Mouse (Mus musculus) kidney, postnatal 0 days (tissue): ENCODE measurements around the gene Prol1. TPM values are rescaled to one million over a fixed set of nuclear protein-coding genes. Genes with fewer than 3 reads are reported as not detected.
"Not testable (repeated sequence)": the region's sequence is repeated elsewhere in the genome, so short reads cannot be mapped to it uniquely, and the experiment has no call there.

ENCODE experiments used
- ATAC-seq: fragments of 200-750 bp; cut with Nextera tagmentation; replicated peaks from 2 replicates; pipeline ENCODE4 v1.8.0; 2017; ENCODE audit warnings: low read depth, moderate number of reproducible peaks, moderate TSS enrichment, moderate library complexity; ENCODE audit not compliant: low FRiP score
- DNase-seq: peaks from one replicate; pipeline ENCODE4 v3.0.0-alpha.2; 2016; ENCODE audit warnings: low spot score
- H3K27ac ChIP-seq: fragments of 300-500 bp; sonication (generic); 2 replicates; pipeline ENCODE4 v1.5.1; 2014; ENCODE audit warnings: mild to moderate bottlenecking
- H3K27me3 ChIP-seq: fragments of 300-500 bp; sonication (generic); 2 replicates; pipeline ENCODE4 v1.6.1; 2014; ENCODE audit warnings: low read length, mixed read lengths; ENCODE audit not compliant: insufficient read depth
- H3K36me3 ChIP-seq: fragments of 300-500 bp; sonication (generic); 2 replicates; pipeline ENCODE4 v1.6.1; 2014; ENCODE audit warnings: low read length, mixed read lengths; ENCODE audit not compliant: insufficient read depth
- H3K4me1 ChIP-seq: fragments of 300-500 bp; sonication (generic); replicated peaks from 2 replicates; pipeline ENCODE4 v1.6.1; 2014; ENCODE audit warnings: antibody characterized with exemption, low read length, mixed read lengths; ENCODE audit not compliant: insufficient read depth
- H3K4me2 ChIP-seq: fragments of 300-500 bp; sonication (generic); 2 replicates; pipeline ENCODE4 v1.6.1; 2014; ENCODE audit warnings: mild to moderate bottlenecking, low read length, moderate library complexity, mixed read lengths
- H3K4me3 ChIP-seq: fragments of 300-500 bp; sonication (generic); replicated peaks from 2 replicates; pipeline ENCODE4 v1.5.1; 2014; ENCODE audit warnings: low read depth, low read length
- H3K9ac ChIP-seq: fragments of 300-500 bp; sonication (generic); 2 replicates; pipeline ENCODE4 v1.6.1; 2014; ENCODE audit warnings: low read depth, low read length
- H3K9me3 ChIP-seq: fragments of 300-500 bp; sonication (generic); replicated peaks from 2 replicates; pipeline ENCODE4 v1.6.1; 2016; ENCODE audit warnings: low read length, inconsistent platforms, mixed read lengths
- CTCF ChIP-seq: IDR thresholded peaks from 2 replicates; pipeline ENCODE4 v1.5.1; 2016; ENCODE audit warnings: antibody characterized with exemption, low read depth, mild to moderate bottlenecking, moderate library complexity
- WGBS: fragments of 180-500 bp; shearing (Covaris S2); extraction: QIAGEN DNeasy Blood & Tissue Kit; methylation state at CpG from one replicate; pipeline ENCODE4 v1.1.7; 2014; 5-methylcytosine and 5-hydroxymethylcytosine counted together
- polyA plus RNA-seq: library from polyadenylated mRNA; unstranded; fragments of >200 nt; fragmentation: Nextera tagmentation; extraction: Ambion mirVana; gene quantifications from 2 replicates; pipeline ENCODE4 v1.2.1, GENCODE M21; 2015

Gene Prol1
- polyA plus RNA-seq = not detected in 2 replicates

GRCm38 (mm10) chr5:88317012-88317411 is at the start of gene Prol1:
Prol1 (plus strand) TSS chr5:88317312.
- no peak for TF ChIP-seq CTCF
- 98% methylated on average over 1 of the region's 1 CpGs for WGBS
- Histone ChIP-seq H3K4me1 (no peaks in the 10 kb centered on the region), H3K9me3 (no peaks in the 10 kb centered on the region), H3K4me3 (no peak within 1 kb of the TSS), H3K36me3 (no peaks in the 10 kb centered on the region), H3K4me2 (no peak within 1 kb of the TSS), H3K27ac (no peak within 1 kb of the TSS), H3K27me3 (no peaks in the 10 kb centered on the region), H3K9ac (no peak within 1 kb of the TSS)
- DNase-seq (no peak), ATAC-seq (no peak)

- no peak within 1 kb of the TSS for H3K27ac ChIP-seq
- 72% methylated on average over 1 of the region's 1 CpGs for WGBS
- H3K4me1 ChIP-seq = no peaks in the 10 kb centered on the region
- H3K4me3 ChIP-seq = no peak within 1 kb of the TSS
- DNase-seq = no peak
- no peak for TF ChIP-seq CTCF
- H3K4me2 ChIP-seq = no peak within 1 kb of the TSS
- no peaks in the 10 kb centered on the region for H3K27me3 ChIP-seq
- no peak for ATAC-seq
- H3K9ac ChIP-seq = no peak within 1 kb of the TSS
- H3K36me3 ChIP-seq = no peaks in the 10 kb centered on the region
- no peaks in the 10 kb centered on the region for H3K9me3 ChIP-seq
Measured at GRCm38 (mm10) chr5:88268619-88269018, 48.5 kb upstream of the Prol1 start, which contains the start of gene Gm7714. Gm7714 (plus strand) TSS chr5:88268919.

- not testable (repeated sequence) for H3K9me3 ChIP-seq, ATAC-seq, H3K4me3 ChIP-seq, H3K4me1 ChIP-seq, H3K9ac ChIP-seq, H3K27me3 ChIP-seq, H3K27ac ChIP-seq, H3K36me3 ChIP-seq, H3K4me2 ChIP-seq, DNase-seq
- WGBS = 76% methylated on average over 3 of the region's 3 CpGs
Measured at GRCm38 (mm10) chr5:88311307-88311706, 5.8 kb upstream of the Prol1 start.

- not testable (repeated sequence) for H3K27me3 ChIP-seq, ATAC-seq, H3K4me1 ChIP-seq, DNase-seq, H3K4me3 ChIP-seq, H3K9ac ChIP-seq, H3K9me3 ChIP-seq, H3K4me2 ChIP-seq, H3K36me3 ChIP-seq, H3K27ac ChIP-seq
- 58% methylated on average over 2 of the region's 2 CpGs for WGBS
Measured at GRCm38 (mm10) chr5:88348533-88348932, 31.4 kb downstream of the Prol1 start.

- Histone ChIP-seq H3K9me3 (no peaks in the 10 kb centered on the region), H3K36me3 (no peaks in the 10 kb centered on the region), H3K9ac (no peak overlapping the region), H3K4me3 (no peak overlapping the region), H3K4me1 (no peaks in the 10 kb centered on the region), H3K4me2 (no peak overlapping the region), H3K27me3 (no peaks in the 10 kb centered on the region), H3K27ac (no peak overlapping the region)
- 11% methylated on average over 5 of the region's 5 CpGs for WGBS
- DNase-seq = peak; percentile 37
- peak; percentile 86 for TF ChIP-seq CTCF
- ATAC-seq = no peak
Measured at GRCm38 (mm10) chr5:88364768-88365167, 47.7 kb downstream of the Prol1 start.

GRCm38 (mm10) chr5:88366886-88367285 is 49.8 kb downstream of the Prol1 start:
- no peak for DNase-seq
- no peak overlapping the region for H3K4me2 ChIP-seq
- H3K4me3 ChIP-seq = no peak overlapping the region
- WGBS = 53% methylated on average over 1 of the region's 1 CpGs
- no peak overlapping the region for H3K9ac ChIP-seq
- H3K4me1 ChIP-seq = no peaks in the 10 kb centered on the region
- H3K9me3 ChIP-seq = no peaks in the 10 kb centered on the region
- no peak overlapping the region for H3K27ac ChIP-seq
- no peak for ATAC-seq
- TF ChIP-seq CTCF = no peak
- no peaks in the 10 kb centered on the region for H3K27me3 ChIP-seq
- H3K36me3 ChIP-seq = no peaks in the 10 kb centered on the region

GRCm38 (mm10) chr5:88370578-88371232 is 53.6 kb downstream of the Prol1 start:
- no peaks in the 10 kb centered on the region for H3K9me3 ChIP-seq
- no peak for ATAC-seq
- H3K36me3 ChIP-seq = no peaks in the 10 kb centered on the region
- no peak overlapping the region for H3K9ac ChIP-seq
- H3K4me1 ChIP-seq = no peaks in the 10 kb centered on the region
- no peak for DNase-seq
- H3K27ac ChIP-seq = no peak overlapping the region
- H3K4me2 ChIP-seq = no peak overlapping the region
- H3K4me3 ChIP-seq = no peak overlapping the region
- TF ChIP-seq CTCF = no peak
- H3K27me3 ChIP-seq = no peaks in the 10 kb centered on the region
- 57% methylated on average over 6 of the region's 6 CpGs for WGBS
